Mouse (Mus musculus): Measurements from ENCODE around the gene Tmem211. TPM values are rescaled to one million over a fixed set of nuclear protein-coding genes. Genes with fewer than 3 reads are reported as not detected.
A peak's percentile ranks its signal among the peaks of the same experiment; 100 is the strongest.

Gene Tmem211
- total RNA-seq, 1 experiment from 2014 or later = not detected

GRCm38 (mm10) chr5:113280138-113280856 is 53.6 kb downstream of the Tmem211 start:
- no peak for DNase-seq

- no peak for DNase-seq
Observed at GRCm38 (mm10) chr5:113281557-113281956, 54.8 kb downstream of the Tmem211 start.

DNA sequence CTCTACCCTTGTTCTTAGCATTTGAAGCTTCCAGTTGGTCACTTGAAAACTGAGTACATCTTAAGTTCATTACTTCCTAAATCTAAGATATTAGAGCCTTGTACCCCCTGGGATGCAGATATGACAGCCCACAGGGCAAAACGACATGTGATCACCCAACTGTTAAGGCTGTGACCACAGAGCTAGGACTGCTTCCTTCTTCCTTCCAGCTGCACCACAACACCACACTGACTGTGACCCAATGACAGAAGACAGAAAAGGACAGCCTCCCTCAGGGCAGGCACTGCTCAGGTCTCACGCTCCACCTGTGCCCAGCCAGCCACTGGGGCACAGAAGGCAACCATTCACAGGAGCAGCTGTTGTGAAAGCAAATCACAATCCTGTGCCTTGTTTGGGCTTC is 57.0 kb downstream of the Tmem211 start:
- no peak for DNase-seq

DNA sequence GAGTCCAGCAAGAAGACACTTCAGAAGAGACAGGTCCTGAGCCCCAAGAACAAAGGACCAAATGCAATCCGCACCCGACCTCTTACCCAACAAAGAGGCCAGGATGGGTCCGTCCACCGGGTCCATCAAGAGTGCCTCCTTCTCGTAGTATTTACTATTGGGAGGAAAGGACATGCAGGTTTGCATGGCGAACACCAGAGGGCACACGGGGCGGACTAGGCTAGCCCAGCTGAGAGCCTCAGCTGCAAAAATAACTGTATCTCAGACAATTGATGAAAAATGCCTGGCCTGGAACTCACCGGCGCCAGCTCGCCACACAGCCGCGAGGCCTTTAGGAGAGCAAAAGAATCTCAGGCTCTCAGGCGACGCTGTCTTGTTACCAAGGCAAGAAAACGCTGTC is 58.8 kb downstream of the Tmem211 start:
- no peak for DNase-seq

DNA sequence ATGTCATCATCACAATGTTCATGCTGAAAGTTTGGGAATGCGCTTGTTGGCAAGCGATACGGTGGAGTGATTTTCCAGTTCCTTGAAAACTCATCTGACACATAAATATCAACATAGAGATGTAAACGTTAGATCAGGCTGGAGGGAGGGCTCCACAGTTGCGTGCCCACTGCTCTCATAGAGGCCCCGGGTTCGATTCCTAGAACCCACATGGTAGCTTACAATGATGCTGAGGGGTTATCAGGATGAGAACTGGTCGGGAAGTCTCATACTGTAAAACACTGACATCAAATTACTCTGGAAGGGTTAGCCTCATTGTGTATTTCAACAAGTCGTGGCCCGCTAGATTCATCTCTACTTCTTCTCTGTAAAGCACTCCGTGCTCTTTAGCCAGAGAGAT is 59.3 kb downstream of the Tmem211 start:
- no peak for DNase-seq

- DNase-seq = peak; percentile 51
Observed at GRCm38 (mm10) chr5:113286591-113287520, 60.1 kb downstream of the Tmem211 start.

- no peak for DNase-seq
Observed at GRCm38 (mm10) chr5:113287762-113288161, 61.1 kb downstream of the Tmem211 start.

- no peak for DNase-seq
Observed at GRCm38 (mm10) chr5:113288490-113288889, 61.8 kb downstream of the Tmem211 start.

Other genes with a start within 250 kb of the Tmem211 start
- 18.1 and 19.8 TPM in 2 replicates for gene Grk3, start 211.1 kb upstream of the Tmem211 start, total RNA-seq (2021)
- not detected in 2 replicates for gene Crybb2, start 156.8 kb upstream of the Tmem211 start, total RNA-seq (2021)
- gene Crybb3, start 145.3 kb upstream of the Tmem211 start, total RNA-seq (2021) = 0.70 TPM in 1 of 2 replicates, not detected in the other
- gene 2900026A02Rik, start 5.7 kb upstream of the Tmem211 start, total RNA-seq (2021) = 12.6 and 17.8 TPM in 2 replicates
- 7.8 and 14.5 TPM in 2 replicates for gene Sgsm1, start 83.9 kb downstream of the Tmem211 start, total RNA-seq (2021)
- not detected in 2 replicates for gene Aym1, start 130.4 kb downstream of the Tmem211 start, total RNA-seq (2021)